Mouse (Mus musculus) embryonic facial prominence, embryonic 11.5 days (tissue): Measurements from ENCODE around the gene Dbnl. TPM values are rescaled to one million over a fixed set of nuclear protein-coding genes. Genes with fewer than 3 reads are reported as not detected.

Experiments
- ATAC-seq: fragments of 200-750 bp; cut with Nextera tagmentation; replicated peaks from 2 replicates; pipeline ENCODE4 v1.8.0; 2017; ENCODE audit warnings: low read depth; ENCODE audit not compliant: insufficient number of reproducible peaks, low FRiP score, low TSS enrichment
- DNase-seq: peaks from one replicate; pipeline ENCODE4 v3.0.0-alpha.2; 2015; ENCODE audit warnings: low spot score
- H3K27ac ChIP-seq: fragments of 300-500 bp; sonication (generic); replicated peaks from 2 replicates; pipeline ENCODE4 v1.5.1; 2014; ENCODE audit warnings: mild to moderate bottlenecking, low read depth, low read length, control low read depth
- H3K27me3 ChIP-seq: fragments of 300-500 bp; sonication (generic); 2 replicates; pipeline ENCODE4 v1.6.1; 2014; ENCODE audit warnings: mild to moderate bottlenecking, low read length, moderate library complexity, mixed read lengths; ENCODE audit not compliant: control insufficient read depth, insufficient read depth
- H3K36me3 ChIP-seq: fragments of 300-500 bp; sonication (generic); replicated peaks from 2 replicates; pipeline ENCODE4 v1.6.1; 2014; ENCODE audit warnings: low read depth, mild to moderate bottlenecking, low read length, moderate library complexity, mixed read lengths; ENCODE audit not compliant: control insufficient read depth, insufficient read depth
- H3K4me1 ChIP-seq: fragments of 300-500 bp; sonication (generic); 2 replicates; pipeline ENCODE4 v1.6.1; 2014; ENCODE audit warnings: low read length, mixed read lengths; ENCODE audit not compliant: control insufficient read depth, insufficient read depth
- H3K4me2 ChIP-seq: fragments of 300-500 bp; sonication (generic); 2 replicates; pipeline ENCODE4 v1.6.1; 2014; ENCODE audit warnings: low read depth, mild to moderate bottlenecking, control low read depth, low read length, moderate library complexity
- H3K4me3 ChIP-seq: fragments of 300-500 bp; sonication (generic); 2 replicates; pipeline ENCODE4 v1.5.1; 2014; ENCODE audit warnings: low read depth, low read length, control low read depth
- H3K9ac ChIP-seq: fragments of 300-500 bp; sonication (generic); replicated peaks from 2 replicates; pipeline ENCODE4 v1.6.1; 2014; ENCODE audit warnings: mild to moderate bottlenecking, control low read depth, low read length
- H3K9me3 ChIP-seq: fragments of 300-500 bp; sonication (generic); replicated peaks from 2 replicates; pipeline ENCODE4 v1.6.1; 2016; ENCODE audit warnings: mild to moderate bottlenecking, low read length, inconsistent platforms, mixed read lengths; ENCODE audit not compliant: control insufficient read depth
- WGBS: fragments of 180-500 bp; shearing (Covaris S2); extraction: QIAGEN DNeasy Blood & Tissue Kit; methylation state at CpG from one replicate; pipeline ENCODE4 v1.1.7; 2014; 5-methylcytosine and 5-hydroxymethylcytosine counted together
- polyA plus RNA-seq: library from polyadenylated mRNA; unstranded; fragments of >200 nt; fragmentation: Nextera tagmentation; extraction: Ambion mirVana; gene quantifications from 2 replicates; pipeline ENCODE4 v1.2.1, GENCODE M21; 2014

The Dbnl gene
- polyA plus RNA-seq, 1 experiment from 2014 or later = 121 TPM

DNA sequence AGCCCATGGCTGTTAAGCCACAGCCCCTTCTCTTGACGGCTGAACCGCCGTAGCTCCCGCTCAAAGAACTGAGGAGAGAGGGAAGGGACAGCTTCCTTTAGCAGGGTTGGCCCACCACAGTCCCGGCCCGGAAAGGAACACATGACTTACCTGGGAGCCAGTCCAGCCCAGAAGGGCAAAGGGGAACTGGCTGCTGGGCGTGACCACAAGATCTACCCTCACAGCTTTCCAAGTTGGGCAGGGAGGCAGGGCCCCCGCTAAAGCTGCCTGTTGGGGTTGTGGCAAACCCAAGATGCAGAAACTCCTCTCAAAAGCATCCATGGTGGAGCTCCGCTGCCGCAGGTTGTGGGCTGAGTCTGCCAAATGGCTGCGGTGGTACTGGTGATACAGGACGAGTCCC is 41.0 kb downstream of the Dbnl start:
- DNase-seq (no peak), ATAC-seq (no peak)
- H3K9ac ChIP-seq = no peak overlapping the region
- no peak overlapping the region for H3K4me3 ChIP-seq
- no peaks in the 10 kb centered on the region for H3K9me3 ChIP-seq
- H3K4me1 ChIP-seq = no peaks in the 10 kb centered on the region
- no peaks in the 10 kb centered on the region for H3K27me3 ChIP-seq
- H3K4me2 ChIP-seq = no peak overlapping the region
- no peaks in the 10 kb centered on the region for H3K36me3 ChIP-seq
- H3K27ac ChIP-seq = no peak overlapping the region
- 92% methylated on average over 12 of the region's 12 CpGs for WGBS

DNA sequence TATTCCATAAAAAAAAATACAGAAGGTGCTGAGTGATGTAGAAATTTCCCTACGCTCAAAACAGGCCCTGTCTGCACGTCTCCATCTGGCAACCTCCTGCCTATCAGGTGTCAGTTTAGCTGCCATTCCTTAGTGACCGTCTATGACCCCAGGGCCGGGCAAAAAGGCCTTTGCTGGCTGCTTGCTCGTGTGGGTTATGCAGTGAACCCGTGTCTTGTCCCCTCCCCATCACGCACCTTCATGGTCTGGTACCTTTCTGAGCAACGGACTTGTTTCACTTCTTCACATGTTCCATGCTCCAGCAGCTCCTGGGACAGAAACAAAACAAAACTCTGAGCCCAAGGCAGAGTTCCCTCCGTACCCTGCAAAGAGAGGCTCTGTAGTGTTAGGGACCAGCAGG is 46.2 kb downstream of the Dbnl start:
- Histone ChIP-seq H3K27ac (no peak overlapping the region), H3K27me3 (no peaks in the 10 kb centered on the region), H3K4me2 (no peak overlapping the region), H3K9me3 (no peaks in the 10 kb centered on the region), H3K36me3 (no peaks in the 10 kb centered on the region; the same call in 1 of the 2 replicates), H3K4me3 (no peak overlapping the region), H3K9ac (no peak overlapping the region), H3K4me1 (no peaks in the 10 kb centered on the region)
- no peak for DNase-seq
- WGBS = 75% methylated on average over 9 of the region's 9 CpGs
- no peak for ATAC-seq

DNA sequence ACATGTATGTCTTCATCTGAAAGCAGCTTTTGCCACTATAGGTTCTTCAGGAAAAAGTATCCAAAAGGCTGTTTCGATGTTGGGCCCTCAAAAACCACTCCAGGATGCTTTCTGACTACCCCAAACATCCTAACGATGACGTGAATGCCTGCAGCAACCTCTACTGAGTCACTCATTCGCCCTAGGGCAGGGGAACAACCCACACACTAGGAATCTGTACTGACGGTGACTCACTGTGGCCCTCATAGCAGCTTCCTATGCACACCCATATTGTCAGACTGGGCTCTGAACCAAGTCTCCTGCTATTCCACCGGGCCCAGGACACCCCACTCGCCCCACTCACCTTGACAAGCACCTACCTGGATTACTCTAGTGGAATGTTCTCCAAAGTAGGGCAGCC is 46.8 kb downstream of the Dbnl start:
- ATAC-seq (no peak), DNase-seq (no peak)
- 92% methylated on average over 7 of the region's 7 CpGs for WGBS

DNA sequence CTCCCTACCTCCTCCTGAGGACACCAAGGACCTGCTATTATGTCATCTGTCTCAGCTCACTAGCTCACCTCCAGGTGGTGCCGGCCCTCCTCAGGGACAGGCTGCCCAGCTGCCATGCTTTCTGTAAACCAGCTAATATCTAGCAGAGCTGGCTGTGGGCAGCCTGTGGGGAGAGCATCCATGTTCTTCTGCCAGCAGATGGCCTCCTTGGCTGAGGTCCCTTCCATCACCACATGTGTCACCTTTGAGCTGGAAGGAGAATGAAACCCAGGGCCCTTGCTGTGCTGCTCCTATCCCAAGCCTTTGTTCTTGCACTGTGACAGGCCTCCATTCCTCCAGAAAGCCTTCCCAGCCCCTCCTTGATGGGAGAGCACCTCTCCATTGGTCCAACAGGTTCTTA is 47.8 kb downstream of the Dbnl start:
- Histone ChIP-seq H3K4me2 (no peak overlapping the region), H3K4me1 (no peaks in the 10 kb centered on the region), H3K27me3 (no peaks in the 10 kb centered on the region), H3K9ac (no peak overlapping the region), H3K9me3 (no peaks in the 10 kb centered on the region), H3K36me3 (no peaks in the 10 kb centered on the region; the same call in 1 of the 2 replicates), H3K4me3 (no peak overlapping the region), H3K27ac (no peak overlapping the region)
- DNase-seq = no peak
- ATAC-seq = no peak
- WGBS = 55% methylated on average over 1 of the region's 1 CpGs

More for the DNA sequence above, 46.8 kb downstream of the Dbnl start:
- Histone ChIP-seq H3K9me3 (no peaks in the 10 kb centered on the region), H3K36me3 (no peaks in the 10 kb centered on the region; the same call in 1 of the 2 replicates), H3K27ac (no peak overlapping the region), H3K9ac (no peak overlapping the region), H3K4me1 (no peaks in the 10 kb centered on the region), H3K4me3 (no peak overlapping the region), H3K4me2 (no peak overlapping the region), H3K27me3 (no peaks in the 10 kb centered on the region)

DNA sequence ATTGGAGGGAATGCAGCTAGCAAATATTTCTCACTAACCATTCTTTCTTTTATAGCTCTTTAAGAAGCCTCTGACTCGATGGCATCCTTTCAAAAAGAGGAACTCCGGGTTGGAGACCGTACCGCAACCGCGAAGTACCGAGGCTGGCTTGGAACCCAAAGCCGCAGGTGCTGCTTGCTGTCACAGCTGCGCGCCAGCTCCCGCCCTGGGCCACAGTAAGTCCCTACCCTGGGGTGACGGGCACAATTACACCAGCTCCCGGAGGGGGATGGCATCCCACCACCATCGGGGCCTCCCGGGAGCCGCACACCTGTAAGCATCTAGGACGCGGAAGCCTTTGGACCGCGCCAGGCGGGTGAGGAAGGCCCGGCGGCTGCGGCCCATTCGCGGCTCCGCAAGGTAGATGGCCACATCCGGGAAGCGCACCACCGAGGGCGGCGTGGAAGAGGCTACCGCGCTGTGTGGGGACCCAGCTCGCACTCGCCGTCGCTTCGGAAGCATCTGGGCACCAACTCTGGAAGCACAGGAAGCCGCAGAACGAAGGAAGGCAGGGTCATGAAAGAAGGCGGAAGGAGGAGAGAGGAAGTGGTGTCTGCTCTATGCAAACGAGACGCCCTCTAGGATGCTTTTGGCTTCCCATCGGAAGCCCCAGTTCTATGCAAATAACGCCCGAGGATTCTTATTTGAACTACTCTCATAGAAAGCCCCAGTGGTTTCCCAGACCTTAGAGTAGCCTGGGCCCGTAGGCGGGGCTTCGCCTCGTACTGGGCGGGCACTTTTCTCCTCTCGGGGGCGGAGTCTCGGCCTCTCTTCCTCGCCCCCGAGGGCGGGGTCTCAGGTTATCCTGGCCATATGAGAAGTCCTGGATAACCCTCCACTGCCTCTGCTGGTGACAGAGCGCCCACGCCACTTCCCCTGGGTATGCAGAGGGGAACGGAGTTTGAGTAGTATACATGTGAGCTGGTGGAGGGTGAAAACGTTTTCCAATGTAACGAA is 49.3 kb downstream of the Dbnl start, which contains the start of gene Polm:
Gene Polm, minus strand, starts transcription at position 766 of the 996 bp plus-strand sequence.
- peak within 1 kb of the TSS; percentile 92 for H3K4me2 ChIP-seq
- H3K9ac ChIP-seq = peak within 1 kb of the TSS; percentile 78
- H3K36me3 ChIP-seq = no peaks in the 10 kb centered on the region; the same call in 1 of the 2 replicates
- WGBS = under 1% methylated on average over 63 of the region's 63 CpGs
- no peak within 1 kb of the TSS; the same call in 1 of the 2 replicates for H3K27ac ChIP-seq
- H3K4me3 ChIP-seq = peak within 1 kb of the TSS; percentile 72
- no peaks in the 10 kb centered on the region for H3K4me1 ChIP-seq
- H3K9me3 ChIP-seq = no peaks in the 10 kb centered on the region
- no peaks in the 10 kb centered on the region for H3K27me3 ChIP-seq
- ATAC-seq (peak; percentile 93), DNase-seq (peak; percentile 98)

DNA sequence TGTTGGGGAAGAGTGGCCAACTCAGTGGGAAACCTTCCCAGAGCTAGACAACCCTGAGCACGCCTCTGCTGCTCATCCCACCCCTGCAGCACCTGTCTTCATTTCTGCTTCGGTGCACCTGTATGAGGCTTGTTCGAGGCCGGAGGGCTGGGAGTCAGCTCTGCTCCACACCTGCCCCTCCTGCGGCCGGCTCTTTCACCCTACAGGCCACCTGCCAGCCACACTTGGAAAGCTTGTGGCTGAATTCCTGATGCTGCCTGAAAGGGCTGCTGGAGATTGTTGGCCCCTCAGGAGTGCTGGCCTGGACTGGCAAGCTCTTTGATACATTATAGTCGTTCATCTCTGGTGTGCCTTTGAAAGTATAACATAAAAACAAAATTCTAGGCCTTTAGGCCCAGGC is 52.1 kb downstream of the Dbnl start:
- DNase-seq (no peak), ATAC-seq (no peak)
- WGBS = 76% methylated on average over 7 of the region's 7 CpGs
- Histone ChIP-seq H3K27me3 (no peaks in the 10 kb centered on the region), H3K4me3 (no peak overlapping the region), H3K9me3 (no peaks in the 10 kb centered on the region), H3K4me2 (no peak overlapping the region), H3K9ac (no peak overlapping the region), H3K4me1 (no peaks in the 10 kb centered on the region), H3K36me3 (no peaks in the 10 kb centered on the region), H3K27ac (no peak overlapping the region)

DNA sequence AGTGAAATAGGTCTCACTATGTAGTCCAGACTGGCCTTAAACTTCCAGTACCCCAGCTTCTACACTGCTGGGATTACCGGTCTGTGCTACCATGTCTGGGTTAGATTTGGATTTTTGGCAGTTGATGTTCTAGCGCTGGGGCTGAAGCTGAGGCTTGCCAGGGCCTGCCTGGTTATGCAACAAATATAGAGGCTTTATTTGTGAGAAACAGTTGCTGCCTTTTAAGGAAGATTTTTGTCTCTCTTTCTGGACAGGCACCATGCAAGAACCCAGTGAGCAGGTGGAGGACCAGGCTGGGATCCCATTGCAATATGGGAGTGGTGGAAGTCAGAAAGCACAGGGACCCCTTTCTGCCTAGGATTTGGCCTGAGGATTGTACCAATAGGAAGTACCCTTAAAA is 53.5 kb downstream of the Dbnl start:
- ATAC-seq (no peak), DNase-seq (no peak)
- WGBS = 96% methylated on average over 2 of the region's 2 CpGs
- Histone ChIP-seq H3K27me3 (no peaks in the 10 kb centered on the region), H3K36me3 (no peaks in the 10 kb centered on the region), H3K9me3 (no peaks in the 10 kb centered on the region), H3K4me1 (no peaks in the 10 kb centered on the region), H3K4me3 (no peak overlapping the region), H3K9ac (no peak overlapping the region), H3K27ac (no peak overlapping the region), H3K4me2 (no peak overlapping the region)

DNA sequence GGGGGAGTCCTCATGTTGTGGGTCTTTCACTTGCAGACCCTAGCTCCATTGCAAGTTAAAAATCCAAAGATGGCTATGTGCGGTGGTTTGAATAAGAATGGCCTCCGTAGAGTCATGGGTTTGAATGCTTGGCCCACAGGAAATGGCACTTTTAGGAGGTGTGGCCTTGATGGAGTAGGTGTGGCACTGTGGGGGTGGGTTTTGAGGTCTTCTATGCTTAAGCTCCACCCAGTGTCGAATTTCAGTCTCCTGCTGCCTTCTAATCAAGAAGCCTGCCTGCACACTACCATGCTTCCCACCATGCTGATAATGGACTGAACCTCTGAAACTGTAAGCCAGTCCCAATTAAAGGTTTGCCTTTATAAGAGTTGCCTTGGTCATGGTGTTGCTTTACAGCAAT is 54.8 kb downstream of the Dbnl start:
- ATAC-seq (no peak), DNase-seq (no peak)
- H3K4me1 ChIP-seq = no peaks in the 10 kb centered on the region
- H3K36me3 ChIP-seq = no peaks in the 10 kb centered on the region
- no peak overlapping the region for H3K4me2 ChIP-seq
- no peak overlapping the region for H3K27ac ChIP-seq
- H3K4me3 ChIP-seq = no peak overlapping the region
- no peaks in the 10 kb centered on the region for H3K9me3 ChIP-seq
- WGBS = 77% methylated on average over 3 of the region's 3 CpGs
- no peaks in the 10 kb centered on the region for H3K27me3 ChIP-seq
- no peak overlapping the region for H3K9ac ChIP-seq
